Mouse (Mus musculus) neural tube, embryonic 11.5 days (tissue): Measurements from ENCODE around the gene Ear2. TPM values are rescaled to one million over a fixed set of nuclear protein-coding genes. Genes with fewer than 3 reads are reported as not detected.
"Not testable (repeated sequence)": the region's sequence is repeated elsewhere in the genome, so short reads cannot be mapped to it uniquely, and the experiment has no call there.

Experiments
- ATAC-seq: fragments of 200-750 bp; cut with Nextera tagmentation; 2 replicates; pipeline ENCODE4 v1.8.0; 2017; ENCODE audit warnings: moderate number of reproducible peaks, mild to moderate bottlenecking, moderate TSS enrichment, moderate library complexity; ENCODE audit not compliant: insufficient read depth, low FRiP score, low TSS enrichment
- DNase-seq: peaks from one replicate; pipeline ENCODE4 v3.0.0-alpha.2; 2015; ENCODE audit warnings: low spot score
- H3K27ac ChIP-seq: fragments of 300-500 bp; sonication (generic); 2 replicates; pipeline ENCODE4 v1.5.1; 2014; ENCODE audit warnings: low read depth, mild to moderate bottlenecking, low read length
- H3K27me3 ChIP-seq: fragments of 300-500 bp; sonication (generic); 2 replicates; pipeline ENCODE4 v1.6.1; 2014; ENCODE audit warnings: mild to moderate bottlenecking, low read length, mixed read lengths; ENCODE audit not compliant: control insufficient read depth, insufficient read depth
- H3K36me3 ChIP-seq: fragments of 300-500 bp; sonication (generic); 2 replicates; pipeline ENCODE4 v1.6.1; 2014; ENCODE audit warnings: mild to moderate bottlenecking, low read length, moderate library complexity, mixed read lengths; ENCODE audit not compliant: control insufficient read depth, insufficient read depth
- H3K4me1 ChIP-seq: fragments of 300-500 bp; sonication (generic); 2 replicates; pipeline ENCODE4 v1.6.1; 2014; ENCODE audit warnings: low read length, mixed read lengths; ENCODE audit not compliant: control insufficient read depth, insufficient read depth
- H3K4me2 ChIP-seq: fragments of 300-500 bp; sonication (generic); 2 replicates; pipeline ENCODE4 v1.6.1; 2014; ENCODE audit warnings: low read depth, mild to moderate bottlenecking, moderate library complexity
- H3K4me3 ChIP-seq: fragments of 300-500 bp; sonication (generic); 2 replicates; pipeline ENCODE4 v1.5.1; 2014; ENCODE audit warnings: low read depth, low read length
- H3K9ac ChIP-seq: fragments of 300-500 bp; sonication (generic); 2 replicates; pipeline ENCODE4 v1.6.1; 2014; ENCODE audit warnings: mild to moderate bottlenecking, low read length
- H3K9me3 ChIP-seq: fragments of 300-500 bp; sonication (generic); 2 replicates; pipeline ENCODE4 v1.6.1; 2016; ENCODE audit warnings: low read length; ENCODE audit not compliant: control insufficient read depth
- WGBS: fragments of 180-500 bp; shearing (Covaris S2); extraction: QIAGEN DNeasy Blood & Tissue Kit; methylation state at CpG from one replicate; pipeline ENCODE4 v1.1.7; 2014; 5-methylcytosine and 5-hydroxymethylcytosine counted together
- polyA plus RNA-seq: library from polyadenylated mRNA; unstranded; fragments of >200 nt; fragmentation: Nextera tagmentation; extraction: Ambion mirVana; gene quantifications from 2 replicates; pipeline ENCODE4 v1.2.1, GENCODE M21; 2014

Ear2 gene
- polyA plus RNA-seq, result not detected in 2 replicates

DNA sequence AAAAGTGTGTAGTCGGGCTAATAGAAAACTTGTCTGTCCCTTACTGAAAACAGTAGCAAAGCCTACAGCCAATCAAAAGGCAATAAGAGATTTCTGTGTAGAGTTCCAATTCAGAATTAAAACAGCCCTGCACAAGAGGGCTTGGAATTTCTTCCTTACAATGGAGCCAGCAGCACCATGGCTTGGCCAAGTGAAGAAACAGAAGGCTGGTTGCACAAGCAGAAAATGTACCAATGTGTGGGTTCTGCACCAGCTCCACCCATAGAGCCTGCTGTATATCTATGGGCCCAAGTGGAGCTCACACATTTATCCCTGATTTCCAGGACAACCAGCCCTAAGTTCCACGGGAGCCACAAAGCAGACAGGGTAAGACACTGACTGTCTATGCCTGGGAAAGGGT is at the start of gene Ear2:
Gene Ear2 (plus strand): TSS at position 301 of the 400 bp plus-strand sequence.
- 82% methylated on average over 2 of the region's 2 CpGs for WGBS
- ATAC-seq, result not testable (repeated sequence)

DNA sequence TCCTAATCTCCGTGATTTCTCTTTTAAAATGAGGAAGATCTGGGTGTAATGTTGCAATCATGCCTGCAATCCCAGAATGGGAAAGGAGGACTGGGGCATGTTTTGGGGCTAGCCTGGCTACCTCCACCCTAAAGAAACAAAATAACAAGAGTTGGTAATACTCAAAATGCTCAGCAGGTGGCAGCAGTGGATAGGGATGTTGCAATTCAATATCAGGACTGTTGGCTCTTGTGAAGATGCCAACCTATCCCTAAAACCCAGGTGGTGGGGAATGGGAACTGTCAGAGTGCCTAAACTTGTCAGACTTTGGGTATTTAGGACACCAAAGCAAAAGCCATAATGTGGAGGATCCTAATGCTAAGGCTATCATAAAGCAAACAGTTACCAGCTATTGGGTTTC is 34.6 kb upstream of the Ear2 start:
- not testable (repeated sequence) for H3K27ac ChIP-seq, H3K4me1 ChIP-seq, H3K4me3 ChIP-seq, H3K9ac ChIP-seq, ATAC-seq, H3K36me3 ChIP-seq, H3K9me3 ChIP-seq, H3K4me2 ChIP-seq, DNase-seq, H3K27me3 ChIP-seq
- 82% methylated on average over 1 of the region's 1 CpGs for WGBS

More for the DNA sequence above, at the start of gene Ear2:
- not testable (repeated sequence) for H3K4me3 ChIP-seq, H3K27me3 ChIP-seq, H3K4me1 ChIP-seq, H3K9me3 ChIP-seq, H3K36me3 ChIP-seq, H3K9ac ChIP-seq, DNase-seq, H3K4me2 ChIP-seq, H3K27ac ChIP-seq

DNA sequence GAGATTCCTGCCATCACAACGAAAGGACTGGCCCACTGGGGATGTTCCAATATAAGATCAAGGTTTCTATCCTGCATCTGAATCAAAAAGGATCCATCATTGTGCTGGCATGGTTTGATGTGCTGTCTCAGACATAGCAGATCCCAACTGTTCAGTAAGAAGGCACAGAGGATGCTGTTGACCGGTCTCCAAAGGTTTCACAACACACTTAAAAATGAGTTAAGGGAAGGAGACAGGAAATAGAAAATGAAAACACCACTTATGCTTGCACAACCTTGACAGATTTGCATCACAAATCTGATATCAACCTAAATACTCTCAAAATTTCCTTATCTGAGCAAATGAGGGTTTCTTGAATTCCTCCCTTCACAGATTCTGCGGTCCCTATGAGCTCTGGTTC is 31.9 kb upstream of the Ear2 start:
- H3K27me3 ChIP-seq, H3K9ac ChIP-seq, H3K9me3 ChIP-seq, DNase-seq, H3K27ac ChIP-seq, ATAC-seq, H3K4me2 ChIP-seq, H3K4me3 ChIP-seq, H3K4me1 ChIP-seq, H3K36me3 ChIP-seq: not testable (repeated sequence)
- WGBS, result 96% methylated on average over 1 of the region's 3 CpGs

DNA sequence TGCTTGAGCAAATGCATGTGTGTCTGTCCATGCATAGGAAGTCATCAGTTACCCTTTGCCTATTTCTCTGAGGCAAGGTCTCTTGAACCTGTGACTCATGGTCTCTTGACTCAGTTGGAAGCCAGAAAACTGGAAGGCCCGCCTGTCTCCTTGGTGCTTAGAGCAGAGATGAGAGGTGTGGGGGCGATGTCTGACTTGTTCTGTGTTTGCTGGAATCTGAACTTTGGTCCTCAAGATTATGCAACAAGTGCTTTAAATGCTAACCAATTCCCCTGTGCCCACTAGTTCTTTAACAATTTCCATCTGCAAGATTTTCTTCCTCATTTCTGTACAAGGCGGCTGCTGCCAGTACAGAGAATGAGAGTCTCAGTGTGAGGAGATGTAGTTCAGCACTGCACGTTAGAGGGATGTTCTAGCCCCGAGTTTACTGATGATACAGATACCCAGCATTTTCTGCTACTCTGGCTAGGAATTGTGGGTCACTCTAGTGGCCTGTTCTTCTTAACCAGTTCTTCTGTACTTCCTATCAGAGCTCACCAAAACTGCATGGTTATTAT is 24.6 kb upstream of the Ear2 start:
- H3K4me3 ChIP-seq, H3K9ac ChIP-seq, H3K9me3 ChIP-seq, DNase-seq, H3K27ac ChIP-seq, H3K36me3 ChIP-seq, H3K4me2 ChIP-seq, H3K27me3 ChIP-seq, ATAC-seq, H3K4me1 ChIP-seq: not testable (repeated sequence)
- WGBS, result 89% methylated on average over 5 of the region's 5 CpGs

DNA sequence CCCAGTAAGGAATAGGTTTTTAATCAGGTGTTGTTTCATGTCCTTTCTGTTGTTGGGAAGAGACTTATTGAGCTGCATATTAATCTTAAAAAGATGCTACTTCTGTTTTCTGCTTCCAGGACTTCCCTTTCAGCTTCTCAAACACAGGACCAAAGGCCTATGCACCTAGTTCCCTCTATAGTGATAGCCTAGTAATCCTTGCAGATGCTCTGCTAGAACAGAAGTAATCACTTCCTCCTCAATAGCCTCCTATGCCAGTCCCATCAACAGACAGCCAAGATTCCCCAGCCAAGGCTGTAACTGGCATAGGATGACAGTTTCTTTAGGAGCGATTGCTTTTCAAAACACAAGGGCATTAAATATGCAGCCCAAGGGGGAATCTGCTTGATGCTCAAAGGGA is 15.9 kb upstream of the Ear2 start:
- H3K4me3 ChIP-seq, ATAC-seq, H3K27ac ChIP-seq, H3K27me3 ChIP-seq, H3K36me3 ChIP-seq, H3K4me1 ChIP-seq, H3K4me2 ChIP-seq, H3K9ac ChIP-seq, DNase-seq, H3K9me3 ChIP-seq: not testable (repeated sequence)
- 87% methylated on average over 1 of the region's 1 CpGs for WGBS

DNA sequence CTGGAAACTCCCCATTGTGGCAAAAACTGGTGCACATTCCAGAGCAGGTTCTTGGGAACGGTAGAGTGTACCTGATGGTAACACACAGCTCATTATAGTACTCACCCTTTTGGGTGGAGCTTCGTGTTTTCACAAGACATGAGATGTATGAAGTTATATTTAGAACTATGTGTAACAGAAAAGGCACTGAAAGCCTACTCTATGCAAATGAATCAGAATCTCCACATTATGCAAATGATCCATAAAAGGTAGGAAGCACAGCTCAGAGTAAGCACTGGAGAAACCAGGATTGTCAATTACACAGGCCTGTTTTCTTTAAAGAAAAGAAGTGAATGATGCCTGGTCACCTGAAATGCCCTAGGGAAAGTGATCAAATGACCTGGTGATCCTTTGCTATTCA is 14.9 kb upstream of the Ear2 start:
- DNase-seq, ATAC-seq, H3K9ac ChIP-seq, H3K4me3 ChIP-seq, H3K9me3 ChIP-seq, H3K27me3 ChIP-seq, H3K4me1 ChIP-seq, H3K36me3 ChIP-seq, H3K4me2 ChIP-seq, H3K27ac ChIP-seq: not testable (repeated sequence)
- WGBS, result 75% methylated on average over 2 of the region's 2 CpGs

DNA sequence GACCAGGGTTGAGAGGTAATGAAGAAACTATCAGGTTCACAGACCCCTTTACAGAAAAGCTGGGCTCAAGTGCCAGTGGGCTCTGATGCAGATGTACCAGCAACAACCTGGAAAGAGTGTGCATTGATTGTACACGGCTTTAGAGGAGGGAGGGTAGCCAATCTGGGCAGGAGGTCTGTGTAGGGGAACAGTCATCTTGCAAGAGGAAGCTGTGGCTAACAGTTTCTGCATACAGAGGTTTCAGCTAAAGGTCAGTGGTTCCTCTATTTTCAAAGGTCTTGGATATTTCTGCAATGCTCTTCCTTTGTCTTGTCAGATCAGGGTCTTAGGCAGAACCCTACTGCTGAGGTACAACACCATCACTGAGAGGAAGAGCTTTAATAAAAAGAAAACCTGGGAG is 10.9 kb upstream of the Ear2 start:
- H3K9me3 ChIP-seq, H3K9ac ChIP-seq, DNase-seq, H3K36me3 ChIP-seq, H3K4me3 ChIP-seq, ATAC-seq, H3K4me1 ChIP-seq, H3K27me3 ChIP-seq, H3K4me2 ChIP-seq, H3K27ac ChIP-seq: not testable (repeated sequence)
- WGBS, result 65% methylated on average over 1 of the region's 1 CpGs

DNA sequence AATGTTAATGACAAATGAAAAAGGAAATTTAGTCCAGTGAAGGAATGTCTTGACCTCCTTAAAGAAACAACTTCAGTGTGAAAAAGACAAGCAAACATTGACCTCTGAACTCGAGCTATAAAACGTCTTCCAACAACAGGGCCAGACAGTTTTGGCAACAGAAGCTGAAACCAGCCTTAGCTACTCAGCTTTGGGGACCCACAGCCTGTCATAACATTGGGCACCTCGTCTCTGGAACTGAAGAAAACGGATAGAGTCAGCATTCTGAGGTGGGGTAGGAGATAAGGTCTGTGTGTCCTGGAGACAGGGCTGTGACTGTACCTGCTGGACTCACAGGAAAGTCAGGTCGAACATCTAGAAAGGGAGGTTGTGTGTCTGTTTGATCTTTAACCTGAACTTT is 8.0 kb upstream of the Ear2 start:
- ATAC-seq, H3K4me1 ChIP-seq, H3K9me3 ChIP-seq, H3K9ac ChIP-seq, H3K27me3 ChIP-seq, H3K27ac ChIP-seq, H3K36me3 ChIP-seq, DNase-seq, H3K4me3 ChIP-seq, H3K4me2 ChIP-seq: not testable (repeated sequence)
- 49% methylated on average over 5 of the region's 5 CpGs for WGBS

DNA sequence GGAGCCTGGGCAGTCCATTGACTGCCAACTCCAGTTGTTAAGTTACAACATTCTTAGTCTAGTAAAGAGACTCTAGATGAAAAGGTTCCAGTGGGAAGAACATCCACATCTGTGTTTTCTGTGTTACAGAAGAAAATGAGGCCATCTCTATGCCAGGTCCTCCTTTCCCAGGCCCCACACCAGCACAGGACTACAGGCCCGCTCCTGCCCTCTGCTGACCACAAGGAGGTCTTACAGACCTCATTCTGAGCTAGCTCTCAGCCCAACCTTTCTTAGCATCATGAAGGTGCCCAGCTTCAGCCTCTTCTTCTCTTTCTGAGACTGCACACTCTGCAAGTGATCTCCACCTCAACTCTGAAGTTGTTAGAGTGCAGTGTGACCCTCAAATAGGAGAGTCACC is 2.4 kb upstream of the Ear2 start:
- H3K36me3 ChIP-seq, DNase-seq, H3K27ac ChIP-seq, H3K27me3 ChIP-seq, H3K9me3 ChIP-seq, H3K4me1 ChIP-seq, ATAC-seq, H3K9ac ChIP-seq, H3K4me2 ChIP-seq, H3K4me3 ChIP-seq: not testable (repeated sequence)
- no CpG with 5 or more reads among the region's 1 CpGs for WGBS
